Mouse (Mus musculus): Measurements from ENCODE around the gene Eif4e1b.

GRCm38 (mm10) chr13:54783698-54784097, at the start of gene Eif4e1b:
- TF ChIP-seq POLR2A (IDR thresholded peaks at IDR 0.05; ENCODE audit: extremely low read depth, insufficient read depth, low read length) = no peak
- TF ChIP-seq CTCF (IDR thresholded peaks at IDR 0.05; ENCODE audit: low read depth, low read length) = no peak

All from liver, adult 2 months (tissue).